Comparison of ENCODE assay signal across 8 mouse cellular contexts in the genomic region with DNA sequence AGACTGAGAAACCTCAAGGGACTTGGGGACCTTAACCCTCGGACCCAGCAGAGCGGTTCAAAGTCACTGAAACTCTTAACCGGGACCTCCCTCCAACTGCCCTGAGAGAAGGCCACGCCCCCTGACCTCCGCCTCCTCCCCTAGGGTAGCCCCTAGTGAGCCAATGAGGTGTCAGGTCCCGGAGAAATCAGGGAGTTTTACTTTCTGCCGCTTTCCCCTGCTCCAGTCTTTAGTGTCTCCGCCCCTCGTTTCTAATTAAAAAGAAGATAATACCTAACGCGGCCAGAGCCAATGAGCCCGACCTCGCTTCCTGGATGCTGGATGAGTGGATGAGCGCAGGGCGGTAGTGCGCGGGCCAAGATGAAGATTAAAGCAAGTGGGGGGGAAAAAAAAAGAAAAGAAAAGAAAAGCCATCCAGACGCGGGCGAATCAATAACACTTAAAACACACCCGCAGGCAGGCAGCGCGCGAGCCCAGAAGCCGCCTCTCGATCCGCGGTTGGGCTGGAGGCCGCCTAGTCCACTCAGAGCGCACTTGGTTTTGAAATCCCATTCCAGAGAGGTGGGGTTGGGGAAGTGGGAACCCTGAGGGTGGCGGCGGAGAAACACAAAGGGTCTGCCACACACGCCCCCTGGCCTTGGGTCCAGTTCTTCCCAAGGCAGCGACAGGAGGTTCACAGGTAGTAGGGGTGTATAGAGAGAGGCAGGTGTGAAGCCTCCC. TPM values are rescaled to one million over a fixed set of nuclear protein-coding genes. Genes with fewer than 3 reads are reported as not detected.
DNase-seq lines count a peak whose midpoint lies in the region; ATAC-seq and TF ChIP-seq lines count a peak whose summit lies in the region.

No protein-coding gene starts in this region.

- H3K4me1 ChIP-seq in hindbrain, embryonic 11.5 days (replicated peaks; ENCODE audit: control insufficient read depth, insufficient read depth, low read length) = no peaks in the 10 kb centered on the region; the same call in 1 of the 2 replicates
- H3K4me1 ChIP-seq in limb, embryonic 13.5 days = peaks cover 27% of the 10 kb centered on the region
- peaks cover 19% of the 10 kb centered on the region for H3K4me1 ChIP-seq in olfactory bulb, adult 2 months (ENCODE audit: control insufficient read depth, insufficient read depth, low read length)

- H3K36me3 ChIP-seq in hindbrain, embryonic 11.5 days (ENCODE audit: control insufficient read depth, insufficient read depth, low read length) = no peaks in the 10 kb centered on the region
- no peaks in the 10 kb centered on the region for H3K36me3 ChIP-seq in limb, embryonic 13.5 days

- peak overlapping the region; percentile 76 for H3K9ac ChIP-seq in hindbrain, embryonic 11.5 days (ENCODE audit: low read depth, low read length)
- H3K9ac ChIP-seq in limb, embryonic 13.5 days = peak overlapping the region; percentile 25; the same call in 1 of the 2 replicates

- TF ChIP-seq POLR2A in olfactory bulb, adult 2 months (IDR thresholded peaks at IDR 0.05; ENCODE audit: insufficient read depth, low read depth, low read length) = no peak

- under 1% methylated on average over 34 of the region's 34 CpGs for WGBS in hindbrain, embryonic 11.5 days
- WGBS in limb, embryonic 13.5 days = under 1% methylated on average over 34 of the region's 34 CpGs
- WGBS in olfactory bulb, adult 2 months = 4% methylated on average over 34 of the region's 34 CpGs

- H3K9me3 ChIP-seq in hindbrain, embryonic 11.5 days (ENCODE audit: control insufficient read depth, low read length) = no peaks in the 10 kb centered on the region
- no peaks in the 10 kb centered on the region for H3K9me3 ChIP-seq in limb, embryonic 13.5 days

- peak; percentile 67 for DNase-seq in cerebellum, adult 11 months
- DNase-seq in cerebellum, adult 9-10 months = peak; percentile 84
- DNase-seq in hindbrain, embryonic 11.5 days (ENCODE audit: low spot score) = peak; percentile 66
- no peak for DNase-seq in spleen, adult 12 weeks (ENCODE audit: low spot score)

- TF ChIP-seq CTCF in olfactory bulb, adult 2 months (IDR thresholded peaks at IDR 0.05; ENCODE audit: insufficient read depth, low read depth, low read length) = no peak

- no peak overlapping the region for H3K27ac ChIP-seq in hindbrain, embryonic 11.5 days (ENCODE audit: low read depth, low read length)
- H3K27ac ChIP-seq in limb, embryonic 13.5 days = no peak overlapping the region
- H3K27ac ChIP-seq in olfactory bulb, adult 2 months (ENCODE audit: insufficient read depth, low read depth, low read length) = no peak overlapping the region

- peak overlapping the region; percentile 57 for H3K4me3 ChIP-seq in hindbrain, embryonic 11.5 days (ENCODE audit: low read depth, low read length)
- H3K4me3 ChIP-seq in limb, embryonic 13.5 days = peak overlapping the region; percentile 54
- H3K4me3 ChIP-seq in olfactory bulb, adult 2 months (ENCODE audit: insufficient read depth, low read depth, low read length) = peak overlapping the region; percentile 86

- H3K4me2 ChIP-seq in hindbrain, embryonic 11.5 days (replicated peaks; ENCODE audit: low read depth, low read length) = peak overlapping the region; percentile 82
- peak overlapping the region; percentile 95 for H3K4me2 ChIP-seq in limb, embryonic 13.5 days (replicated peaks)

- ATAC-seq in cerebellum, adult (ENCODE audit: insufficient number of reproducible peaks, low FRiP score, low TSS enrichment) = no peak
- peak; percentile 34; the same call in 1 of the 2 replicates for ATAC-seq in hindbrain, embryonic 11.5 days (ENCODE audit: low FRiP score)
- ATAC-seq in limb, embryonic 13.5 days (ENCODE audit: low FRiP score, low read depth) = no peak
- ATAC-seq in granulocyte monocyte progenitor cell, adult 5-6 weeks (replicated peaks; ENCODE audit: poor library complexity, severe bottlenecking) = no peak

- peaks cover 46% of the 10 kb centered on the region for H3K27me3 ChIP-seq in hindbrain, embryonic 11.5 days (ENCODE audit: control insufficient read depth, insufficient read depth, low read length)
- peaks cover 89% of the 10 kb centered on the region for H3K27me3 ChIP-seq in limb, embryonic 13.5 days

RNA-seq across cellular contexts. Expression of a gene that starts 1.6 kb away (rescaled TPM):
- 7.6 and 10.3 TPM in 2 replicates for polyA plus RNA-seq in hindbrain, embryonic 11.5 days (2014; fragmentation: Nextera tagmentation; extraction: Ambion mirVana)
- 5.6 and 6.7 TPM in 2 replicates for polyA plus RNA-seq in limb, embryonic 13.5 days (2015; fragmentation: Nextera tagmentation; extraction: Ambion mirVana)
- not detected in 2 replicates for polyA plus RNA-seq in olfactory bulb, adult 2 months (2012; ENCODE audit: insufficient read depth, insufficient read length, low replicate concordance, missing spikeins)
- total RNA-seq in granulocyte monocyte progenitor cell, adult 5-6 weeks (2014; fragmentation: Nextera tagmentation) = not detected in 2 replicates
- not detected in 2 replicates for total RNA-seq in granulocyte monocyte progenitor cell, adult 5-6 weeks (2017)
